Mouse (Mus musculus): ENCODE measurements around the gene Gm281. TPM values are rescaled to one million over a fixed set of nuclear protein-coding genes. Genes with fewer than 3 reads are reported as not detected.
"Not testable (repeated sequence)": the region's sequence is repeated elsewhere in the genome, so short reads cannot be mapped to it uniquely, and the experiment has no call there.

Gm281 gene
- polyA plus RNA-seq (2015; fragmentation: Nextera tagmentation; extraction: Ambion mirVana), result 0.05 TPM in 1 of 2 replicates, not detected in the other

DNA sequence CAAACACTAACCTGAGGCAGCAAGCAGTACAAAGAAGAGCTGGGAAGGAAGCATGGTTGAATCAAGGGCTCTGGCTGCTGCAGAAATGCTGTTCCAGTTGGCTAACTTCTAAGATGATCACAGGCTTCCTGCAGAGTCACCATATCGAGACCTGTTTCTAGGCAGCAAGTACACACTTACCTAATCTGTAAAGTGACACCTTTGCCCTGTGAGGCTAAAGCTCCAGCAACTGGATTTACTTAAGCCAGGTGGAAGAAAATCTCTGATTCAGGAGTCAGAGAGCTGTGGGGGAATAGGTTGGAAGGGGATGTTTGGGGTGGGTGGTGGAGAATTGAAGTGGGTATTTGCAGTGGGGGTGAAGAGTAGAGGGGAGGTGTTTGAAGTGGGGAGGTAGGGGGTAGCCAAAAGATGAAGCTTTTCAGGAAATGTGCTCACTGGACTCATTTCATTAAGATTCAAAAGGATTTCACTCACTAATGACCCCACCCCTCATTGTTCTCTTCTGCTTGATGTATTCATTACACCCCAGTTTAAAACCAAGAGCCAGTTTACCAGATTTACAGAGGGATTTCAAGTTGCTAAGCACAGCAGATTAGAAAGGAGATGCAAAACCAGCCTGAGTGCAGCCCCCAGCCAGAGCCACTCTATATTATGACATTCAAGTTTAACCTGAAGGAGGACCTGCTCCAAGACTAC, at the start of gene Gm281:
Gm281 (minus strand) TSS at position 92 of the 696 bp plus-strand sequence.
- DNase-seq (ENCODE audit: low spot score), result no peak

DNA sequence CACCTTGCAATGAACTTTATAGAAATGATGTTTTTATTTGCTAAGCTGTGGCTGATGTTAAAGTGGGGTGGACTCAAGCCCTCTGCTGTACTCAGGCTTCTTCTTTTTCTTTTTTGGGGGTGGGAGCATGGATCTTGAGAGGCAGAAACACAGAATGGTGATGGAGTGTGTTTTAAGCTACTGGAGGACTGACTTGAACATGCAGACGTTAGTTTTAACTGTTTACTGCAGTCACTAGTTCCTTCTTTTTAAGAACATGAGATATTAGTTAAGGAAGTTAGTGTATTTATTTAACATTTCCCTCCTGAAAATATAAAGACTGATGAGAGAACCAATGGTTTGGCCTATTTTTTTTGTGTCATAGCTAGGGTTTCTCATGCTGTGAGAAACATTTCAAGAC, 49.2 kb upstream of the Gm281 start:
- DNase-seq (ENCODE audit: low spot score), result no peak

DNA sequence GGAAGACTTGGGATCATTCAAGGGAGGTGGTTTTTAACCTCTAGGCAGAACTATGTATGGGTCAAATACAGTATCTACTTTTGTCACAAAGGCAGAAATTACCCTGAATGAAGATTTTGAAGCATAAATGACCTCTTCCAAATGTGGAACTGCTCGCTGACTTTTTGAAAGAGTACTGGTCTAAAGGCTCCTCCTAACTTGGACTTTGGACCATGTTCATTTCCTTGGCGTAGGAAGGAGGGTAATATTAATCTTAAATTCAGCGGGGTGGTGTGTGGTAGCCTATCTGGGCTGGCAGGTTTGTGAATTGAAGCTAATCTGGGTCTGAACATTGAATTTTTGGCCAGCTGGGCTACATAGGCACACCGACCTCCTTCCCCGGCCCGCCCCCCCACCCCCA, 48.2 kb upstream of the Gm281 start:
- DNase-seq (ENCODE audit: low spot score), result no peak

DNA sequence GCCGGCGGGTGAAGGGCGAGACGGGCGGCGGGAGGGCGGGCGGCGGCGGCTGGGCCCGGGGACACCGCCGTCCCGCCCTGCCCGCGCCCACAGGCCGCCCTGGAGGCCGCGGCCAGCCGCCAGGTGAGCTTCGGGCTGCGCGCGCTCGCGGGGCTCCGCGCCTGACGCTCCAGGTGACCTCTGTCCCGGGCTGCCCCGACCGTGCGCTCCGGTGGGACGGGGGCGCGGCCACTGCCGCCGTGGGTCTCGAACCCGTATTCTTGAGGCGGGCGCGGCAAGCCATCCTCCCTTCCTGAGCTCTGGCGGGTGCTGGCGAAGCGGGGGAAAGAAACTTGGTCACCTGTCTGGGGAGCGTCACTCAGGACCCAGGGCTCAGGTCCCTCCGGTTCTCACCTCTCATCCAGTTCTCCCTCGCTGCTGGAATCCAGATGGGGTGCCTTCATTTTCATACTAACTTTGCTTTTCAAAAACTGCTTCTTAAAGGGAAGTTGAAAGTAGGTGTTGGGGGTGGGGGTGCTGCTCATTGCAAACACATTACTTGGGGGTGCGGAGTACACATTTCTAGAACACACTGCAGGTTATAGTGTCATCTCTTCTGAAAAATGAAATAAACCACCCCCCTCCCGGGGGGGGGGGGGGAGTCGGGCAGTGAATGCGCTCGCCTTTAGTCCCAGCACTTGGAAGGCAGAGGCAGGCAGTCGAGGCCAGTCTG, 47.3 kb upstream of the Gm281 start, which contains the start of the genes Atxn7 and Thoc7:
Atxn7 (plus strand) TSS at position 40 of the 712 bp plus-strand sequence.
Thoc7 (minus strand) TSS at position 452 of the 712 bp plus-strand sequence.
- peak; percentile 53 for DNase-seq (ENCODE audit: low spot score)

DNA sequence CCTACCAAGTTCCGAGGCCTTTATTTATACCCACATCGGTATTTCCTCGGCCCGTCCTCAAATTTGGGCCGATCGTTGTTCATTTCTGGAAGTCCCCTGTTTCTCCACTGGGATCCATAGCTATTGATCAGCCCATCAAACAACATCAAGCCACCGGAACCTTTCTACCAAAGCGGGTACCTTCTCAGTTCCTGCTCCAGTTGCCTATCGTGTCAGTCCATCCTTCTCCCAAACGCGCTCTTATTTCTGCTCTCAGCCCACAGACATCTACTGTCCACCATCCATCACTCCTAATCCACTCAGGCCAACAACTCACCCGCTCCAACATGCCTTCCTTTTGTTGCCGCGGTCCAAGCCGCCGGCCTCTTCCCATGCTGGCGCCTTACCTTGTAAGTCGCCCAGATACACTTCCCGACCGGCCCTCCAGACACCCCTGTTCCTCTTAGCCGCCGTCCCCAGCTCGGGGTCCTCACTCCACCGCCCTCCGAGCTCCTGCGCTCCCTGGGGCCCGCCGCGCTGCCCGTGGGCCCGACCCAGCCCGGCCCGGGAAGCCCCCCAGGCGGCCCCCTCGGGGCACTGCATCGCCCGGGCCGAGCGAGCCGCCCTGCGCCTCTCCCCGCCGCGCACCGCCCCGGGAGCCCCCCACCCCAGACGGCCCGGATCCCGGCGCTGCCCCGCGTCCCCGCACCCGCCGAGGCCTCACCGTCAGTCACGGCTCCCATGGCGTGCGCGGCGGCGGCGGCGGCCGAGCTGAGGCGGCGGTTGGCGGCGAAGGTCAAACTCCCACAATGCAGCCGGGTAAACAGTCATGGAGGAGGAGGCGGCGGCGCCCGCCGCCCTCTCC, 46.4 kb upstream of the Gm281 start:
- DNase-seq (ENCODE audit: low spot score), result peak; percentile 67

DNA sequence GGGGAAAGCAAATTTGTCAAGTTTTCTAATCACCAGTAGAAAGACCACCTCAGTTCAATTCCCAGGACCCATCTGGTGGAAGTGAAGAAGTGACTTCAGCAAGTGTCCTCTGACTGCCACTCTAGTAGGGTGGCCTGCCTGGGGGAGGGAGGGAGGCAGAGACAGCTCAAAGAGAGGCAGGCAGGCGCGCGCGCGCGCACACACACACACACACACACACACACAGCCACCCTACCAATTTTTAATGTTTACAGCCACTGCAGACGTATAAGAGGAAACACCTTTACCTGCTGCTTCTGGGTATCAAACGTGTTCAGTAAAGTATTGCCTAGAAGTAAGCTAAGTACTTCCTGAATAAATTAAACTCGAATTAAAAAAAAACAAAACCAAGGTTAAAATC, 45.8 kb upstream of the Gm281 start:
- peak; percentile 54 for DNase-seq (ENCODE audit: low spot score)

DNA sequence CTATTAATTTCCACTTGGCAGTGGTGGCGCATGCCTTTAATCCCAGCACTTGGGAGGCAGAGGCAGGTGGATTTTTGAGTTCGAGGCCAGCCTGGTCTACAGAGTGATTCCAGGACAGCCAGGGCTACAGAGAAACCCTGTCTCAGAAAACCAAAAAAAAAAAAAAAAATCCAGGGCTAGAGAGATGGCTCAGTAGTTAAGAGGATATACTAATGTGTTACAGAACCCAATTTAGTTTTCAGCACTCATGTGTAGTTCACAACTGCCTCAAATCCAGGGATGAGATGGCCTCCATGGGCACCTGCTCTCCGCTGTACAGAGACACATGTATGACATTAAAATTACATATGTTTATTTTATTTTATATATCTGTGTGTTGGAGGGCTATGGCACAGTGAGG, 37.9 kb upstream of the Gm281 start:
- not testable (repeated sequence) for DNase-seq (ENCODE audit: low spot score)

DNA sequence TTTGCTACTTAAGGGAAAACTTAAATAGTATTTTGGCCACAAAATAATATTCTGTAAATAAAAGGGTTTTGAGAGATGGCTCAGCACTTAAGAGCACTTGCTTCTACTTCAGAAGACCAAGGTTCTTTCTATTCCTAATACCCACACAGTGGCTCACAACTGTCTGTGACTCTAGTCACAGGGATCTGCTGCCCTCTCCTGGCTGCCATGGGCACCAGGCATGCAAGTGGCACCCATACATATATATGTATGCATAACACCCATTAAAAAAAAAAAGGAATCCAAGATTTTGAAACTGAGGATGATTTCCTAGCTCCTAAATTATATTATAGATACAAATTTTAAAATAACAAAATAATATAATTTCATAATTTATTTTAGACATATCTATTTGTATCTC, 36.1 kb upstream of the Gm281 start:
- DNase-seq (ENCODE audit: low spot score), result peak; percentile 59

DNA sequence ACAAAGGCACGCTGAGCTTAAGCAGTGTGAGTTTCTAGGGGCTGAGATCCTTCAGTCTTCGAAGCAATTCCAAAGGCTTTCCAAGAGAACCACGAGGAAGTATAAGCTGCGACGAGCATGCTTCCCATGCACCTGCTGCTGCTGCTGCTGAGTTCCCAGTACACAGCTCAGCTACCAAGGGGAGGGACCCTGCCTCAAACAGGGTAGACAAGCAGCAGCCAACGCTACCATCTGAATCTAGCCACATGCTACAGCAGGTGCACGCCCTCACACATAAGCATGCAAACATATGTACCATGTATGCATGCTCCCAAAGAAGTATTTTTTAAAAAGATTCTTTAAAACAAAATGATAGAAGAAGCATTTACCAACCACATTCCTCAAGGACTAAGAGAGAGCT, 34.1 kb upstream of the Gm281 start:
- DNase-seq (ENCODE audit: low spot score), result no peak

DNA sequence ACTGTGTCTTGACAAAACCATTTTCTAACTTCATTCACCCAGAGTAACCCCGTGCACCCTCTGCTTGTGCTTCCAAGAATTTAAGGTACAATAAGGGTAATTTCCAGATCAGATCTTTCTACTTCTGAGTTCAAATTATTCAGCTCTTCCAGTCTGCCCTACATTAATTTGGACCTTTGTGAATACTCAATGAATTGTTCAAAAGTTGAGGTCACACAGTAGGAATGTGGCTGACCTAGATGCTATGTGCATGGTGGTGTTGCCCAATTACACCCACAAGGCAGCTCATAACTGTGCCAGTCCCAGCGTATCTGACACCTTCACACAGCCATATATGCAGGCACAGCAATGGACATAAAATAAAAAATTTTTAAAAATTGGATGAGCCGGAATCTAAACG, 30.4 kb upstream of the Gm281 start:
- DNase-seq (ENCODE audit: low spot score), result no peak

DNA sequence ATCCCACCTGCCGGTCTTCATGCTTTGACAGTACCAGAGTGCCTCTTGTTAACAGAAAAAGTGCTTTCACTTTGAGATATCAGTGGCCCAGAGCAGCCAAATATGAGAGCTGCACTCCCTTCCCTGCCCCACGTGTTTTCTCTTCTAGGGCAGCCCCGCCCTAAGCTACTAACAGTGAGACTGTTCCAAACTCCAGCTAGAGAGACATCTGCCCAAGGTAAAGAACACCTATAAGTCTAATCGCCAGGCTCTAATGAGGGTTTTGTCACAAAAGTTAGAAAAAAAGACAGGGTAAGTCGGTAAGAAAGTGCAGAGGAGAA, 19.7 kb upstream of the Gm281 start:
- no peak for DNase-seq (ENCODE audit: low spot score)

DNA sequence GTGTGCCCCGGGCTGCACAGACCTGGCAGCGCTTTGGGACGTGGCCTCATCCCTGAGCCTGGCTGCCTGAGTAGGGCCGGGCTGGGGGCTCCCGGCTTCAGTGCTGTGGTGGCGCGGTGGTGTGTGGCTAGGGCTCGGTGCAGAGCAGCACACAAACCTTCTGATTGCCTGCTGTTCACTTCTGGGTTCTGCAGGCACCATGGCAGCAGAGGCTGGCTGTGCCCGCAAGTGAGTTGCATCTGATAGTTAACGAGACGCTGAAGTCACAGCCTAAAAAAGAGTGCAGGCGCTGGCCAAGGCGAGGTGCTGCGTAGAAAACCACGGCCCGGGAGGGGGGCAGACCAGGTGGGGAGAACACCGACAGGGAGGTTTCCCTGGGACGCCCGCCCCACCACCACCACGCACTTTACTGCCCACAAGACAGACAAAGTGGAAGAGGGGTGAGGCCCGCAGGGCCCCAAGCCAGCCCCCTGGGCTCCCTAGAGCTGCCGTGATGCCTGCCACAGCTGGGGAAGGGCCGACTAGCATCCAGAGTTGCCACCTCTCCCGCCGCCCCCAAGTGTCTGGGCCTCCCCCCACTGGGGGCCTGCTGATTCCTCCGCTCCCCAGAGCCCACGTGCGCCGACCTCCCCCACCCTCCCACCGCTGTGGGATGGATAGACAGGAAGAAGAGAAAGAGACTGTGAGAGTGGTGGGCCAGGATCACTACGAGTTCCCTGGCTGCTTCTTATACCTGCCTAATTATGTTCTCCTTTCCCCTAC, 19.2 kb upstream of the Gm281 start:
- DNase-seq (ENCODE audit: low spot score), result peak; percentile 32

DNA sequence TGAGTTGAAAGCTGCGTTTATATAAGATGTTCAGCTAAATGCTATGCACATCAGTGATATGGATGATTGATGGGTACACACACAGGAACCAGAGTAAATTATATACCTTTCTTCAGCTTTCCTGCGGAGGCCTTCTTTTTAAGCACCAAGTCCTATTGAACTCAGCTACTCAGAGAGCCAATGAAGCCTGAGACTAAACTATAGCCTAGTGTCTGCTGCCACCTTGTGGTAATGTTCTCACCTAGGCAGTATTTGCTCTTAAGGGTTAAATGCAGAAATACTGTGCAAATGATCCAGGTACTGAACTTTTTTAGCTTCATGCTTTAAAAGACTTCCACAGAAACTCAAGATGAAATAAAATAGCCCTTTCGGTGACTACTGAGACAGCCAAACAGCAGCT, 3.4 kb upstream of the Gm281 start:
- DNase-seq (ENCODE audit: low spot score), result peak; percentile 75

DNA sequence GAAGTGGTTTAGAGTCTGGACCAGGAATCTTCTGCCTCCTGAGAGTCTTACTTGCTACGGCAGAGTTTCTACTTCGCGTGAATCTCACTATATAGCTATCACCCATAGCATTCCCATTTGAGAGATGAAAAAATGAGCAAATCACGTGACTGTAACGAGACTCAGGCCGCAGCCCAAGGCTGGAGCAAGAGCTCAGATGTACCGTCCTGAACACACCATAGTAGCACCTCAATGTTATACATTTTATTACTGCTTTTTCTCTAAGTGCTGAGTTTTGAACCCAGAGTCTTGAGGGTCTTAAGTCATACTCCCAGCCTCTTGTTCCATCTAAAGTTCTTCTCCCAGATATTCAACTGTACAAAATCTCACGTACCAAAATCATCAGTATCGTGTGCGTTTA, 2.9 kb upstream of the Gm281 start:
- DNase-seq (ENCODE audit: low spot score), result no peak

DNA sequence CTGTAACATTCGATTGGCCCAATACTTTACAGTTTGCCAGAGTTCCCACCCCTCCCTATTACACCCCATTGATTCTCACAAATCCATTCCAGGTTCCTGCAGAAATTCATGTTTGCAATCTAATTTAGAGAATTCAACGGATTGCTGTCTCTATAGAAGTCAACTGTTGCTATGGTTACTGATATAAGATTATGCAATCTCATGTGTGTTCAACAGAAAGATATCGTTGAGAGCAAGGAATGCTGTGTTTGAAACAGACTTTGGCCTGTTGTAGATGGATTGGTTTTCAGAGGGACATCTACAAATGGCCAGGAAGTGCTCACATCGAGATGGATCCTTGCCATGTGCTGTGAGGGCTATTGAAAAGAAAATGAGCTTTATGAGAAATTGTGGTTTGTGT, 929 bp upstream of the Gm281 start:
- no peak for DNase-seq (ENCODE audit: low spot score)

DNA sequence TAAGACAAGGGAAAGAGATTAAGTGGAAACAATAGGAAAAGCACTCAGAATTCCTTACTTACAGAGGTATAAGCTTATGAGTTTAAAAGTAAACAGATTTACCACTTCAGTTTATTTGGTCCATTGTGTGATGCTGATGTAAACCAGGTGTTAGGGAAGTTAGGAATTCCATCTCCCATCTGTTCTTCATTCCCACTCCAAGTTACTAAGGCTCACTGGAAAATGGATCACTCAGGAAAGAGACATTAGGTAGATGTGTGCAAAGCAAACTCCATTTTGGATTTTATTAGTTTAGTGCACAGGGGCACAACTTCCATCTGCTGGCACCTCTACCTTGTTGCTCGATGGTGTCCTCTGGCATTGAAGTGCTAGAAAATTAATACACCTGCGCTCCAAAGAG, 4.1 kb downstream of the Gm281 start:
- no peak for DNase-seq (ENCODE audit: low spot score)

DNA sequence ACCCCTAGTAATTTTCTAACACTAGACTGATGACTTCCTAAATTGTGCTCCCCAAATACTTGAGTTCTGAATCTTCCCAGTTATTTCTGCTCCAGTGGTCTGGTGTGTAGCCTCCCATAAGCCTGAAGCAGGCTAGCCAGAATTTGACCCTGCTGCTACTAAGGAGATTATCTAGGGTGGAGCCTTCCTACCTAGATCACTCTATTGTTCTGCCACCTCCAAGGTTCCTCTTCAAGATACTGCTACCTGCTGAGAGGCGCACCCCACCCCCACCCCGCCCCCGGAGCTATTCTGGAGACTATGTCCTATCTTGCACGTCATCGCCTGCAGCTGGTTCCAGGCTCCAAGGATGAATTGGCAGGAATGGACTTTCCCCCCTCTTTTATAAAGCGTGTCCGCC, 7.1 kb downstream of the Gm281 start:
- no peak for DNase-seq (ENCODE audit: low spot score)

DNA sequence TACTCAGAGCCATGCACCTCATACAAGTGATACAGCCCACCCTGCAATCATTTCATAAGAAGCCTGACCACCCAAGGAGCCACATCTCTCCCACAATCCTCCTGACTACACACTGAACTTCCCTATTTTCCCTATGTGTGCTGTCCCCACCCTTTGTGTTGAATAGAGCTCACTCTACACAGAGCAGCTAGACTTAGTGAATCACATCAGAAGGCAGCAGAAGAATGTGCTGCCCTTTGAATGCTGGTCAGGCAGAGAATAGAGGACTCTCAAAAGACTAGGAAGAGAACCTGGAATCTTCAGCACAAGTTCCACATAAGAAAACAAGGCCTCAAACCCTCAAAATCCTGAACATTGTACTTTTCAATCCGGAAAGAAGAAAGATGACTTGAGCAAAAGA, 7.8 kb downstream of the Gm281 start:
- no peak for DNase-seq (ENCODE audit: low spot score)

DNA sequence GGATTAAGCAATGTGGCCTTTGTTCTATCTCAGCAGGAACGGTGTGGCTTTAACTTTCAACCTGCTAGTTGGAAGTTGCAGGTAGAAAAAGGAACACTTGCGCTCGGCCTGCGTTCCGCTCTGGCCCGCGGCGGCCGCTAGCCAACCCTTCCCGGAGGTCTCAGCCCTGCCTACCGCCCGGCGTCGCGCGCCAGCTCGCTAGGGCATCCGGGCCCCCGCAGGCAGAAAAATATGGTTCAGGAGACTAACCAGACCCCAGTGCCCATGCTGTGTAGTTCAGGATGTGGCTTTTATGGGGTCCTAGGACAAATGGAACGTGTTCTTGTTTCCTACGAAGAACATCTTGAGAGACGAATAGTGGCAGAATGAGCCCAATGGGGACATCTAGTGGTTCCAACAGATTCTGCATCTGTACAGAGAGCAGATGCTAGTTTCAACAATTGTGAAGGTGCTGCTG, 12.6 kb downstream of the Gm281 start:
- DNase-seq (ENCODE audit: low spot score), result peak; percentile 48

DNA sequence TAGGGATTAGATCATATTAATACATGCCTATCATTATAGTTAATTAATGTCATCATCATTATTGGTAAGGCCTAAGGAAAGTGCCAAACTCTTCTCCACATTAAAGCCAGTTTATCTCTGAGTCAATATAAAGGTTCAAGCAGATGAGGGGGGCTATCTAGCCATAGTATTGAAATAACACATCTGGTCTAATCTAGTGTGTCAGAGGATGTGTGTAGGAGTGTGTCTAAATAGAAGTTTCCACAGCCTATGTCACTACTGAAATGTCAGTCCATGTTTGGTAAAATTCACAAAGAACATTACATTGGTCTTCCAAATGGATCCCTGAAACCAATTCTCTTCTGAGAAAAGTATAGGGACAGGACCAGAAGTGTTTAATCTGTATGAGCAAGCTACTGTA, 19.1 kb downstream of the Gm281 start:
- DNase-seq (ENCODE audit: low spot score), result no peak

DNA sequence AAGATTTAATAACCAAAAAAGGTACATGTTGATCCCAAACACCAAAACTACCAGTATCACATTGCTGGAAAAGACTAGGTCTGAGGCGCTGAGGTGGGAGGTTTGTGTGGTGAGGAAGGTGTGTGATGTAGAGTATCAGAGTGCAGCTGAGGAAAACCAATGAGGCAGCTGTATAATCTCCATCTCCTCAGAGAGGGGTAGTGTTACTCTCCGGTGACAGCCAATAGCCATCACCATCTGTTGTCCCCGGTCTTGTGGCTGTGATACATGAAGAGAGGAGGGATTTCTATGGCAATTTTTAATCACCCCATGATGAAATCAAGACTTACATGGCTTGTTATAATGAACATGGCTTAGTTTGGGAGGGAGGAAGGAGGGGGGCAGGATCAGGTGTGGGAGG, 20.5 kb downstream of the Gm281 start:
- no peak for DNase-seq (ENCODE audit: low spot score)
